Mouse (Mus musculus): ENCODE data around the gene Olfr610. TPM values are rescaled to one million over a fixed set of nuclear protein-coding genes. Genes with fewer than 3 reads are reported as not detected.

Olfr610 gene
- total and polyA plus RNA-seq, 3 experiments: not detected

DNA sequence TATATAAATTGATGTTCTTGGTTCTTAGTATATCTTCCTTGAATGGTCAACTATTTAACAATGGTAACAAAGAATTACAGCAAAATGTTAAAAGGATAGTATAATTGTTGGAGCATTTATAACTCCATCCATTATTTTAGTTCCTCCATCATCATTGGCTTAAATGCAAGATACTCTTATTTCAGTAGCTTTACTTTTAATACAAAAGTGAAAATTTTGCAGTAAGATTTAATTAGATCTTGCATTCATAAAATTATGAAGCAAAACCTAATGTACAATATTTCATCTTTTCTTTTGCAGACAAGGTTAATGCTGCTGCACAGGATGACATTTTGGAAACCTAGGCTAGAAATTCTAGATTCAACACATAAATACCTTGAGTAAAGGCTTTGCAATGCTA is 42.3 kb downstream of the Olfr610 start, which contains the start of gene Olfr608:
Olfr608 (plus strand) TSS at position 301 of the 400 bp plus-strand sequence.
- H3K4me2 ChIP-seq (ENCODE audit: insufficient read depth, low read depth, poor library complexity, severe bottlenecking): no peak within 1 kb of the TSS
- no peak for DNase-seq (ENCODE audit: extremely low read depth)
- H3K9me3 ChIP-seq (replicated peaks; ENCODE audit: low read length): no peaks in the 10 kb centered on the region
- H3K27ac ChIP-seq (ENCODE audit: insufficient read depth, low read depth): no peak within 1 kb of the TSS
- no peaks in the 10 kb centered on the region for H3K27me3 ChIP-seq (replicated peaks)
- H3K79me2 ChIP-seq (replicated peaks; ENCODE audit: control insufficient read depth, extremely low read depth, insufficient read depth, poor library complexity, severe bottlenecking): no peaks in the 10 kb centered on the region
- no peak within 1 kb of the TSS for H3K9ac ChIP-seq (ENCODE audit: insufficient read depth, low read depth)
- TF ChIP-seq POLR2AphosphoS2 (IDR thresholded peaks at IDR 0.05; ENCODE audit: low read depth, low read length) (no peak), CHD1 (IDR thresholded peaks at IDR 0.05; ENCODE audit: low read depth, low read length) (no peak), MAFK (IDR thresholded peaks at IDR 0.05; ENCODE audit: insufficient replicate concordance, low read length) (no peak), GABPA (IDR thresholded peaks at IDR 0.05; ENCODE audit: insufficient replicate concordance, low read depth, low read length) (no peak), ZC3H11A (IDR thresholded peaks at IDR 0.05; ENCODE audit: low read depth, low read length) (no peak), IRF4 (IDR thresholded peaks at IDR 0.05; ENCODE audit: low read depth, low read length) (no peak), E2F4 (IDR thresholded peaks at IDR 0.05; ENCODE audit: insufficient replicate concordance, low read depth, low read length) (no peak), TCF12 (IDR thresholded peaks at IDR 0.05; ENCODE audit: low read depth, low read length) (no peak), UBTF (IDR thresholded peaks at IDR 0.05; ENCODE audit: low read depth, low read length) (no peak), MAZ (IDR thresholded peaks at IDR 0.05; ENCODE audit: low read depth, low read length) (no peak), ETS1 (conservative IDR thresholded peaks at IDR 0.05; ENCODE audit: low read depth, low read length) (no peak), CTCF (conservative IDR thresholded peaks at IDR 0.05 in 1 of 2, IDR thresholded peaks at IDR 0.05 in 1 of 2; ENCODE audit: low read depth in 2 of 2, low read length in 2 of 2) (no peak), MAX (IDR thresholded peaks at IDR 0.05; ENCODE audit: low read length) (no peak)
- dilution Hi-C loops (cut with MboI; ENCODE audit: extremely low pct_ligation_motif_present, extremely low pct_unique_long_range_greater_than_20kb, low sequenced_read_pairs) (no loop called here), in situ Hi-C loops (cut with MboI; ENCODE audit: low pct_ligation_motif_present, low pct_unique_long_range_greater_than_20kb, low sequenced_read_pairs) (no loop called here)
- no peaks in the 10 kb centered on the region for H3K36me3 ChIP-seq (replicated peaks in 1 of 2; ENCODE audit: control insufficient read depth in 1 of 2, insufficient read depth in 1 of 2, low read length in 1 of 2)
- no peak within 1 kb of the TSS for H3K4me3 ChIP-seq (replicated peaks in 1 of 3; ENCODE audit: low read depth in 2 of 3, low read length in 2 of 3, poor library complexity in 1 of 3)
- no peaks in the 10 kb centered on the region for H3K4me1 ChIP-seq (ENCODE audit: control insufficient read depth in 1 of 2, insufficient read depth in 2 of 2)

DNA sequence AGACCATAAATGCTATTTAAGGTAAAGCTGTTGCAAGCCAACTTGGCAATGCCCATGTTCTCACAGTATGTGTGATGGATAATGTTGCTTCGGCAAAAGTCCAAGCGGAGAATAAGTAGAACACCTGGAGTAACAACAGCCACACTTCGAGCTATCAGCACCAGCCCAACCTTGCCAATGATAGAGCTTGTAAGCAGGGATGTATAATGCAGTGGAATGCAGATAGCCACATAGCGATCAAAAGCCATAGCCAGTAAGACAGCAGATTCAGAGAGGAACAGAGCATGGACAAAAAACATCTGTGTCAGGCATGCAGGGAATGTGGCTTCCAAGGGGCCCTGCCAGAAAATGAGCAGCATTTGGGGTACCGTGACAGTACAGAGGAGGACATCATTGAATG is 51.3 kb downstream of the Olfr610 start:
- H3K9ac ChIP-seq (ENCODE audit: insufficient read depth, low read depth): no peak overlapping the region
- no peak for DNase-seq (ENCODE audit: extremely low read depth)
- no peaks in the 10 kb centered on the region for H3K79me2 ChIP-seq (replicated peaks; ENCODE audit: control insufficient read depth, extremely low read depth, insufficient read depth, poor library complexity, severe bottlenecking)
- H3K27me3 ChIP-seq (replicated peaks): no peaks in the 10 kb centered on the region
- no peaks in the 10 kb centered on the region for H3K36me3 ChIP-seq (replicated peaks in 1 of 2; ENCODE audit: control insufficient read depth in 1 of 2, insufficient read depth in 1 of 2, low read length in 1 of 2)
- TF ChIP-seq ETS1 (conservative IDR thresholded peaks at IDR 0.05; ENCODE audit: low read depth, low read length) (no peak), SIN3A (IDR thresholded peaks at IDR 0.05; ENCODE audit: low read length) (no peak), E2F4 (IDR thresholded peaks at IDR 0.05; ENCODE audit: insufficient replicate concordance, low read depth, low read length) (no peak), EP300 (IDR thresholded peaks at IDR 0.05; ENCODE audit: low read length) (no peak), IRF4 (IDR thresholded peaks at IDR 0.05; ENCODE audit: low read depth, low read length) (no peak), PAX5 (IDR thresholded peaks at IDR 0.05; ENCODE audit: low read length) (no peak), TCF12 (IDR thresholded peaks at IDR 0.05; ENCODE audit: low read depth, low read length) (no peak), POLR2A (IDR thresholded peaks at IDR 0.05; ENCODE audit: low read depth, low read length) (no peak), MYC (IDR thresholded peaks at IDR 0.05; ENCODE audit: low read depth, low read length) (no peak), CTCF (conservative IDR thresholded peaks at IDR 0.05 in 1 of 2, IDR thresholded peaks at IDR 0.05 in 1 of 2; ENCODE audit: low read depth in 2 of 2, low read length in 2 of 2) (no peak), MAFK (IDR thresholded peaks at IDR 0.05; ENCODE audit: insufficient replicate concordance, low read length) (no peak), ZMIZ1 (IDR thresholded peaks at IDR 0.05; ENCODE audit: low read depth, low read length) (no peak)
- no peaks in the 10 kb centered on the region for H3K9me3 ChIP-seq (replicated peaks; ENCODE audit: low read length)
- H3K4me1 ChIP-seq (ENCODE audit: control insufficient read depth in 1 of 2, insufficient read depth in 2 of 2): no peaks in the 10 kb centered on the region
- no peak overlapping the region for H3K4me3 ChIP-seq (replicated peaks in 1 of 3; ENCODE audit: low read depth in 2 of 3, low read length in 2 of 3, poor library complexity in 1 of 3)
- dilution Hi-C loops (cut with MboI; ENCODE audit: extremely low pct_ligation_motif_present, extremely low pct_unique_long_range_greater_than_20kb, low sequenced_read_pairs) (no loop called here), in situ Hi-C loops (cut with MboI; ENCODE audit: low pct_ligation_motif_present, low pct_unique_long_range_greater_than_20kb, low sequenced_read_pairs) (no loop called here)
- H3K4me2 ChIP-seq (ENCODE audit: insufficient read depth, low read depth, poor library complexity, severe bottlenecking): no peak overlapping the region
- H3K27ac ChIP-seq (ENCODE audit: insufficient read depth, low read depth): no peak overlapping the region

Other genes with a start within 250 kb of the Olfr610 start
Only the 20 nearest of the 30 such genes appear.
- gene Olfr601, start 149.5 kb downstream of the Olfr610 start, total RNA-seq (2012; rRNA removed): not detected in 2 replicates
- not detected in 2 replicates for gene Olfr601, start 149.5 kb downstream of the Olfr610 start, total RNA-seq (2014; rRNA removed)
- not detected in 2 replicates for gene Olfr601, start 149.5 kb downstream of the Olfr610 start, polyA plus RNA-seq (2012; ENCODE audit: insufficient read length, low read depth)
- not detected in 2 replicates for gene Olfr603, start 125.9 kb downstream of the Olfr610 start, total RNA-seq (2012; rRNA removed)
- not detected in 2 replicates for gene Olfr603, start 125.9 kb downstream of the Olfr610 start, total RNA-seq (2014; rRNA removed)
- not detected in 2 replicates for gene Olfr603, start 125.9 kb downstream of the Olfr610 start, polyA plus RNA-seq (2012; ENCODE audit: insufficient read length, low read depth)
- not detected in 2 replicates for gene Usp17lc, start 97.0 kb downstream of the Olfr610 start, total RNA-seq (2012; rRNA removed)
- gene Usp17lc, start 97.0 kb downstream of the Olfr610 start, total RNA-seq (2014; rRNA removed): not detected in 2 replicates
- gene Usp17lc, start 97.0 kb downstream of the Olfr610 start, polyA plus RNA-seq (2012; ENCODE audit: insufficient read length, low read depth): not detected in 2 replicates
- not detected in 2 replicates for gene Olfr605, start 66.7 kb downstream of the Olfr610 start, total RNA-seq (2012; rRNA removed)
- not detected in 2 replicates for gene Olfr605, start 66.7 kb downstream of the Olfr610 start, total RNA-seq (2014; rRNA removed)
- gene Olfr605, start 66.7 kb downstream of the Olfr610 start, polyA plus RNA-seq (2012; ENCODE audit: insufficient read length, low read depth): not detected in 2 replicates
- not detected in 2 replicates for gene Olfr606, start 63.1 kb downstream of the Olfr610 start, total RNA-seq (2012; rRNA removed)
- gene Olfr606, start 63.1 kb downstream of the Olfr610 start, total RNA-seq (2014; rRNA removed): not detected in 2 replicates
- not detected in 2 replicates for gene Olfr606, start 63.1 kb downstream of the Olfr610 start, polyA plus RNA-seq (2012; ENCODE audit: insufficient read length, low read depth)
- gene Olfr607, start 48.0 kb downstream of the Olfr610 start, total RNA-seq (2012; rRNA removed): not detected in 2 replicates
- not detected in 2 replicates for gene Olfr607, start 48.0 kb downstream of the Olfr610 start, total RNA-seq (2014; rRNA removed)
- gene Olfr607, start 48.0 kb downstream of the Olfr610 start, polyA plus RNA-seq (2012; ENCODE audit: insufficient read length, low read depth): not detected in 2 replicates
- not detected in 2 replicates for gene Olfr608, start 42.2 kb downstream of the Olfr610 start, total RNA-seq (2012; rRNA removed)
- not detected in 2 replicates for gene Olfr608, start 42.2 kb downstream of the Olfr610 start, total RNA-seq (2014; rRNA removed)
- gene Olfr608, start 42.2 kb downstream of the Olfr610 start, polyA plus RNA-seq (2012; ENCODE audit: insufficient read length, low read depth): not detected in 2 replicates
- gene Olfr609, start 14.1 kb downstream of the Olfr610 start, total RNA-seq (2012; rRNA removed): not detected in 2 replicates
- not detected in 2 replicates for gene Olfr609, start 14.1 kb downstream of the Olfr610 start, total RNA-seq (2014; rRNA removed)
- gene Olfr609, start 14.1 kb downstream of the Olfr610 start, polyA plus RNA-seq (2012; ENCODE audit: insufficient read length, low read depth): not detected in 2 replicates
- gene Olfr611, start 8.7 kb upstream of the Olfr610 start, total RNA-seq (2012; rRNA removed): not detected in 2 replicates
- not detected in 2 replicates for gene Olfr611, start 8.7 kb upstream of the Olfr610 start, total RNA-seq (2014; rRNA removed)
- gene Olfr611, start 8.7 kb upstream of the Olfr610 start, polyA plus RNA-seq (2012; ENCODE audit: insufficient read length, low read depth): not detected in 2 replicates
- gene Olfr612, start 30.6 kb upstream of the Olfr610 start, total RNA-seq (2012; rRNA removed): not detected in 2 replicates
- gene Olfr612, start 30.6 kb upstream of the Olfr610 start, total RNA-seq (2014; rRNA removed): not detected in 2 replicates
- gene Olfr612, start 30.6 kb upstream of the Olfr610 start, polyA plus RNA-seq (2012; ENCODE audit: insufficient read length, low read depth): not detected in 2 replicates
- not detected in 2 replicates for gene Olfr613, start 36.0 kb upstream of the Olfr610 start, total RNA-seq (2012; rRNA removed)
- gene Olfr613, start 36.0 kb upstream of the Olfr610 start, total RNA-seq (2014; rRNA removed): not detected in 2 replicates
- not detected in 2 replicates for gene Olfr613, start 36.0 kb upstream of the Olfr610 start, polyA plus RNA-seq (2012; ENCODE audit: insufficient read length, low read depth)
- gene Olfr615, start 44.0 kb upstream of the Olfr610 start, total RNA-seq (2012; rRNA removed): not detected in 2 replicates
- gene Olfr615, start 44.0 kb upstream of the Olfr610 start, total RNA-seq (2014; rRNA removed): not detected in 2 replicates
- gene Olfr615, start 44.0 kb upstream of the Olfr610 start, polyA plus RNA-seq (2012; ENCODE audit: insufficient read length, low read depth): not detected in 2 replicates
- gene Olfr616, start 57.0 kb upstream of the Olfr610 start, total RNA-seq (2012; rRNA removed): not detected in 2 replicates
- not detected in 2 replicates for gene Olfr616, start 57.0 kb upstream of the Olfr610 start, total RNA-seq (2014; rRNA removed)
- gene Olfr616, start 57.0 kb upstream of the Olfr610 start, polyA plus RNA-seq (2012; ENCODE audit: insufficient read length, low read depth): not detected in 2 replicates
- gene Olfr617, start 60.9 kb upstream of the Olfr610 start, total RNA-seq (2012; rRNA removed): not detected in 2 replicates
- gene Olfr617, start 60.9 kb upstream of the Olfr610 start, total RNA-seq (2014; rRNA removed): not detected in 2 replicates
- not detected in 2 replicates for gene Olfr617, start 60.9 kb upstream of the Olfr610 start, polyA plus RNA-seq (2012; ENCODE audit: insufficient read length, low read depth)
- not detected in 2 replicates for gene Olfr618, start 78.0 kb upstream of the Olfr610 start, total RNA-seq (2012; rRNA removed)
- not detected in 2 replicates for gene Olfr618, start 78.0 kb upstream of the Olfr610 start, total RNA-seq (2014; rRNA removed)
- gene Olfr618, start 78.0 kb upstream of the Olfr610 start, polyA plus RNA-seq (2012; ENCODE audit: insufficient read length, low read depth): not detected in 2 replicates
- gene Olfr619, start 88.5 kb upstream of the Olfr610 start, total RNA-seq (2012; rRNA removed): not detected in 2 replicates
- not detected in 2 replicates for gene Olfr619, start 88.5 kb upstream of the Olfr610 start, total RNA-seq (2014; rRNA removed)
- gene Olfr619, start 88.5 kb upstream of the Olfr610 start, polyA plus RNA-seq (2012; ENCODE audit: insufficient read length, low read depth): not detected in 2 replicates
- gene Olfr620, start 100.4 kb upstream of the Olfr610 start, total RNA-seq (2012; rRNA removed): not detected in 2 replicates
- gene Olfr620, start 100.4 kb upstream of the Olfr610 start, total RNA-seq (2014; rRNA removed): not detected in 2 replicates
- gene Olfr620, start 100.4 kb upstream of the Olfr610 start, polyA plus RNA-seq (2012; ENCODE audit: insufficient read length, low read depth): not detected in 2 replicates
- not detected in 2 replicates for gene Olfr622, start 130.6 kb upstream of the Olfr610 start, total RNA-seq (2012; rRNA removed)
- not detected in 2 replicates for gene Olfr622, start 130.6 kb upstream of the Olfr610 start, total RNA-seq (2014; rRNA removed)
- not detected in 2 replicates for gene Olfr622, start 130.6 kb upstream of the Olfr610 start, polyA plus RNA-seq (2012; ENCODE audit: insufficient read length, low read depth)
- gene Olfr623, start 151.6 kb upstream of the Olfr610 start, total RNA-seq (2012; rRNA removed): not detected in 2 replicates
- not detected in 2 replicates for gene Olfr623, start 151.6 kb upstream of the Olfr610 start, total RNA-seq (2014; rRNA removed)
- gene Olfr623, start 151.6 kb upstream of the Olfr610 start, polyA plus RNA-seq (2012; ENCODE audit: insufficient read length, low read depth): not detected in 2 replicates
- gene Olfr624, start 159.1 kb upstream of the Olfr610 start, total RNA-seq (2012; rRNA removed): not detected in 2 replicates
- gene Olfr624, start 159.1 kb upstream of the Olfr610 start, total RNA-seq (2014; rRNA removed): not detected in 2 replicates
- not detected in 2 replicates for gene Olfr624, start 159.1 kb upstream of the Olfr610 start, polyA plus RNA-seq (2012; ENCODE audit: insufficient read length, low read depth)

All from CH12.LX (cell line).